Mouse (Mus musculus) CH12.LX (cell line): ENCODE data around the gene Notch1. TPM values are rescaled to one million over a fixed set of nuclear protein-coding genes. Genes with fewer than 3 reads are reported as not detected.

Experiments
- DNase-seq: peaks from one replicate; pipeline ENCODE4 v3.0.0-alpha.2; 2013; ENCODE audit errors: extremely low read depth
- H3K27ac ChIP-seq: 2 replicates; pipeline ENCODE4 v1.5.1; 2012; ENCODE audit warnings: low read depth, mild to moderate bottlenecking, control low read depth, moderate library complexity; ENCODE audit not compliant: insufficient read depth
- H3K27me3 ChIP-seq: replicated peaks from 2 replicates; pipeline ENCODE3; 2012; ENCODE audit warnings: inconsistent platforms
- H3K36me3 ChIP-seq, 2 experiments: replicated peaks in 1 of 2; 2 replicates each; pipeline versions ENCODE3 to v1.6.1; 2012; ENCODE audit warnings: inconsistent platforms in 1 of 2, low read length in 1 of 2, mild to moderate bottlenecking in 1 of 2, mixed read lengths in 1 of 2, moderate library complexity in 1 of 2; ENCODE audit not compliant: control insufficient read depth in 1 of 2, insufficient read depth in 1 of 2
- H3K4me1 ChIP-seq, 2 experiments: 2 replicates each; pipeline ENCODE4 v1.6.1; 2012; ENCODE audit warnings: inconsistent platforms in 1 of 2, moderate library complexity in 1 of 2; ENCODE audit not compliant: insufficient read depth in 2 of 2, control insufficient read depth in 1 of 2
- H3K4me2 ChIP-seq: 2 replicates; pipeline ENCODE4 v1.6.1; 2012; ENCODE audit warnings: low read depth, mild to moderate bottlenecking, control low read depth; ENCODE audit not compliant: poor library complexity, insufficient read depth, severe bottlenecking
- H3K4me3 ChIP-seq, 3 experiments: fragments of 150-350 bp in 1 of 3; sonication (generic) in 1 of 3; replicated peaks in 1 of 3; 2 replicates each; pipeline versions ENCODE3 to v1.5.1; 2011 to 2012; ENCODE audit warnings: low read depth in 2 of 3, low read length in 2 of 3, mild to moderate bottlenecking in 2 of 3, moderate library complexity in 2 of 3, control low read depth in 1 of 3, improper control_type of control experiment in 1 of 3, inconsistent platforms in 1 of 3, mixed read lengths in 1 of 3; ENCODE audit not compliant: poor library complexity in 1 of 3
- H3K79me2 ChIP-seq: replicated peaks from 2 replicates; pipeline ENCODE4 v1.6.1; 2012; ENCODE audit warnings: mild to moderate bottlenecking, moderate library complexity; ENCODE audit not compliant: control insufficient read depth, poor library complexity, insufficient read depth, severe bottlenecking; ENCODE audit errors: extremely low read depth
- H3K9ac ChIP-seq: 2 replicates; pipeline ENCODE4 v1.6.1; 2012; ENCODE audit warnings: low read depth, mild to moderate bottlenecking, control low read depth, moderate library complexity; ENCODE audit not compliant: insufficient read depth
- H3K9me3 ChIP-seq: replicated peaks from 2 replicates; pipeline ENCODE3; 2012; ENCODE audit warnings: low read length, inconsistent platforms, mixed read lengths
- CHD2 ChIP-seq: IDR thresholded peaks from 2 replicates; pipeline ENCODE4 v1.6.1; 2011; ENCODE audit warnings: low read length, improper control_type of control experiment
- CTCF ChIP-seq, 2 experiments: IDR thresholded peaks in 1 of 2; conservative IDR thresholded peaks in 1 of 2; 2 replicates each; pipeline ENCODE4 v1.5.1; 2011 to 2012; ENCODE audit warnings: low read depth in 2 of 2, low read length in 2 of 2, improper control_type of control experiment in 1 of 2, inconsistent platforms in 1 of 2, mild to moderate bottlenecking in 1 of 2, moderate library complexity in 1 of 2
- EP300 ChIP-seq: IDR thresholded peaks from 2 replicates; pipeline ENCODE4 v1.6.1; 2011; ENCODE audit warnings: low read length, improper control_type of control experiment
- ETS1 ChIP-seq: conservative IDR thresholded peaks from 2 replicates; pipeline ENCODE4 v1.6.1; 2012; ENCODE audit warnings: low read depth, mild to moderate bottlenecking, inconsistent platforms, low read length, improper control_type of control experiment, moderate library complexity
- GABPA ChIP-seq: IDR thresholded peaks from 2 replicates; pipeline ENCODE4 v1.6.1; 2012; ENCODE audit warnings: low read depth, low read length, improper control_type of control experiment, inconsistent platforms; ENCODE audit not compliant: insufficient replicate concordance
- MYC ChIP-seq: IDR thresholded peaks from 2 replicates; pipeline ENCODE4 v1.6.1; 2011; ENCODE audit warnings: low read depth, mild to moderate bottlenecking, improper control_type of control experiment, low read length
- NRF1 ChIP-seq: IDR thresholded peaks from 2 replicates; pipeline ENCODE4 v1.6.1; 2014; ENCODE audit warnings: low read depth, mild to moderate bottlenecking, inconsistent platforms, low read length, improper control_type of control experiment, moderate library complexity
- RCOR1 ChIP-seq: conservative IDR thresholded peaks from 2 replicates; pipeline ENCODE4 v1.6.1; 2012; ENCODE audit warnings: low read depth, mild to moderate bottlenecking, inconsistent platforms, low read length, improper control_type of control experiment
- SMC3 ChIP-seq: IDR thresholded peaks from 2 replicates; pipeline ENCODE4 v1.6.1; 2011; ENCODE audit warnings: low read depth, low read length, improper control_type of control experiment
- USF1 ChIP-seq: IDR thresholded peaks from 2 replicates; pipeline ENCODE4 v1.6.1; 2014; ENCODE audit warnings: low read depth, mild to moderate bottlenecking, inconsistent platforms, low read length, improper control_type of control experiment
- dilution Hi-C: fragments of 300-500 bp; cut with MboI; formaldehyde crosslinking; loops from 2 replicates; pipeline ENCODE4 v1.14.3; 2020; ENCODE audit warnings: low sequenced_read_pairs; ENCODE audit not compliant: extremely low pct_unique_long_range_greater_than_20kb, extremely low pct_ligation_motif_present
- in situ Hi-C: fragments of 300-500 bp; cut with MboI; formaldehyde crosslinking; loops from 3 replicates; pipeline ENCODE4 v1.14.3; 2019; ENCODE audit warnings: low sequenced_read_pairs, low pct_ligation_motif_present, low pct_unique_long_range_greater_than_20kb, mixed read lengths
- polyA plus RNA-seq: library from polyadenylated mRNA; unstranded; fragments of >175 nt; gene quantifications from 2 replicates; pipeline ENCODE4 v1.2.1, GENCODE M21; 2012; ENCODE audit warnings: low read depth; ENCODE audit not compliant: insufficient read length
- total RNA-seq, 2 experiments: library from RNA; depleted of rRNA; stranded (reverse); fragments of 300-350 nt in 1 of 2; fragments of >200 nt in 1 of 2; gene quantifications; 2 replicates each; pipeline ENCODE4 v1.2.3; 2012 to 2014

Notch1 gene
- total and polyA plus RNA-seq, 3 experiments = 0.98 to 13.1 (median 3.8) TPM

DNA sequence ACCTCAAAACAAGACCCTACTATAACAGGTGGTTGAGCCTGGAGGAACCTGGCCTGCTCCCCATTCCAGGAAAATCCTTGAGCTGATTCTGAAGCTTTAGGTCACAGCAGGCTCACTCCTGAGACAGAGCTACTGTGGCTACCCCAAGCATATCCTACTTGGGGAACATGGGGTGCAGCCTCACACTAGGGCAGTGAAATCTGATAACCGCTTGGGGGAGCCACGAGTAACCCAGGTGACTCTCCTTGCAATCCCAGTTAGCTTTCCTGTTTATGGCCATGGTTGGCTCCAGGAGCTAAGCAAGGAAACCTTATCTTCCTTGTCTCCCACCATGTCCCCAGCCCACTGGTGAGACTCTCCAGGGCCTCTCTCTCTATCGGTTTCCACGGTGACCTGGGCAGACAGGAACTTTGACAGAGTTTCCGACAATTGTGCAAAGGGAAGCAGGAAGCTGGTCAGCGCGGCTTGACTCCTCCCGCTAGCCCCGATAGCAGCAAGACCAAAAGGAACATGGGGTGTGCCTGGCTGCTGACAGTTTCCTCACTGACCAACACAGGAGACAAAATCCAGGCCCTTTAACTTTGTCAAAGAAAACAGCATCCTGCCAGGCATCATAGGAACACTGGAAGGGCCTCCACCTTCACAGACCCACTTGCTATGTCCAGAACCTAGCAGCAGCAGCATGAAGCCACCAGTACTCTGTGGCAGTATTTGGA lies 41.5 kb downstream of the Notch1 start:
- H3K79me2 ChIP-seq = no peaks in the 10 kb centered on the region
- no peak overlapping the region for H3K9ac ChIP-seq
- in situ Hi-C loops (no loop called here), dilution Hi-C loops (no loop called here)
- H3K36me3 ChIP-seq = peaks cover 92 to 96% of the 10 kb centered on the region in 2 experiments
- DNase-seq = no peak
- no peaks in the 10 kb centered on the region for H3K27me3 ChIP-seq
- H3K4me2 ChIP-seq = no peak overlapping the region
- H3K27ac ChIP-seq = no peak overlapping the region
- TF ChIP-seq NRF1 = no peak
- TF ChIP-seq SMC3 = no peak
- no peak for TF ChIP-seq ETS1
- no peak for TF ChIP-seq EP300
- TF ChIP-seq GABPA = no peak
- no peak for TF ChIP-seq RCOR1
- TF ChIP-seq CTCF (conservative IDR thresholded peaks at IDR 0.05 in 1 of 2, IDR thresholded peaks at IDR 0.05 in 1 of 2; ENCODE audit: low read depth in 2 of 2, low read length in 2 of 2) = no peak
- H3K4me3 ChIP-seq = no peak overlapping the region
- H3K9me3 ChIP-seq = no peaks in the 10 kb centered on the region
- H3K4me1 ChIP-seq = peaks cover under 1 to 23% of the 10 kb centered on the region in 2 experiments; a peak in 3 of 4 replicates

DNA sequence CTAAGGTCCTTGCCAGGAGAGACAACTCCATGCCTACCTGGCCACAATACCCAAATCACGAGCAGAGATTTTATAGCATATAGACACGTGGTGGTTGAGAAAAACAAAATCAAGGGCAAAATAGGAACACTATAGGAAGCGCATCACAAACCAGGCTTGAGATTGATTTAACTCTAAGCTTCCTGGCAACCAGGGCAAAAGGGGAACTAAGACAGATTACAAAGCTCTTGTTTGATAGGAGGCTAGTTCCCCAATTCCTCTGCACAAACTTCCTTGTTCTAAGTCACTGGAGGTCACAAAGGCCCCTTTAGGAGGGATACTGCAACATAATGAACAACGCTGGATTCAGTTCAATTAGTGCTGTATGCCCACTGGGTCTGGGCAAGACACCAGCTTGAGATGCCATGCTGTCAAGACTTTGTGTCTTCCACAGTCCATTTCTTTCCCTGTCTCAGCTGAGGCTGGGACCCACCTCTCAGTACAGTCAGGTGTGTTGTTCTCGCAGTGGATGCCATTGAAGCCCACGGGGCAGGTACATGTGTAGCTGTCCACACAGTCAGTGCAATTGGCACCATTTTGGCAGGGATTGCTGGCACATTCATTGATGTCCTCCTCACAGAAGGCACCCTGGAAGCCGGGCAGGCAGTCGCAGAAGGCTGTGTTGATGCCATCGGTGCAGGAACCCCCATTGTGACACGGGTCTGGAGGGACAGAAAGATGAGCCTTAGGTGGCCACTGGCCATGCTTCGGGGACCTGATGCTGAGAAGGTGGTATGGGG lies 44.0 kb downstream of the Notch1 start:
- Histone ChIP-seq H3K27me3 (no peaks in the 10 kb centered on the region), H3K79me2 (no peaks in the 10 kb centered on the region), H3K4me1 (peaks cover 0 to 15% of the 10 kb centered on the region in 2 experiments; a peak in 3 of 4 replicates), H3K9me3 (no peaks in the 10 kb centered on the region), H3K4me2 (no peak overlapping the region), H3K27ac (no peak overlapping the region), H3K4me3 (no peak overlapping the region), H3K9ac (no peak overlapping the region), H3K36me3 (peaks cover 90 to 96% of the 10 kb centered on the region in 2 experiments)
- dilution Hi-C loops (no loop called here), in situ Hi-C loops (no loop called here)
- TF ChIP-seq CHD2 (no peak), MYC (no peak)
- DNase-seq = no peak

DNA sequence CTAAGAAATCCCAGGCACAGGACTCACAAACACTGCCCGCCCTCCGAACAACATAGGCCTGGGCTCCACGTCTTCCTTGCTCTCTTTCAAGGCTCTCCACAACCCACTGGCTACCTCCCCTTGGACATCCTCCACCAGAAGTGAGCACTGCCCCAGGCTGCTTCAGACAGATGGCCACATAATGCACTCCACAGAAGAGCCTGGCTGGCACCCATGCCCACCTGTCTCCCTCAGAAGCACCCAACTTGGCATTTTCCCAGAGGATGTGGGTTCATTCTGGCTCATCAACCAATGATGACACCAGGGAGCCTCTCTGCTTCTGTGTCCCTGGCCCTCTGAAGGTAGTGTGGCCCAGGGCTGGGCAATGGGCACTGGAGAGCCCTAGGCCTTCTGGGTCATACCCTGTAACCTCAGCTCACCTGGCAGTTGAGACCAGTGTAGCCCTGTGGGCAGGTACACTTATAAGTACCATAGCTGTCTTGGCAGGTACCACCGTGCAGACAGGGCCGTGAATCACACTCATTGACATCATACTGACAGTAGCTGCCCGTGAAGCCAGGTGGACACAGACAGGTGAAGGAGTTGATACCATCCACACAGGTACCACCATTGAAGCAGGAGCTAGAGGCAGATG lies 44.7 kb downstream of the Notch1 start:
- no peak overlapping the region for H3K4me3 ChIP-seq
- TF ChIP-seq USF1 = no peak
- H3K79me2 ChIP-seq = no peaks in the 10 kb centered on the region
- no peak for DNase-seq
- H3K4me2 ChIP-seq = no peak overlapping the region
- H3K4me1 ChIP-seq = peaks cover 0 to 15% of the 10 kb centered on the region in 2 experiments; a peak in 3 of 4 replicates
- in situ Hi-C loops (no loop called here), dilution Hi-C loops (no loop called here)
- no peak overlapping the region for H3K27ac ChIP-seq
- no peaks in the 10 kb centered on the region for H3K9me3 ChIP-seq
- peaks cover 90 to 96% of the 10 kb centered on the region in 2 experiments for H3K36me3 ChIP-seq
- H3K27me3 ChIP-seq = no peaks in the 10 kb centered on the region
- no peak overlapping the region for H3K9ac ChIP-seq
